Mouse (Mus musculus) heart, adult 2 months (tissue): ENCODE measurements around the gene Kat6b.

Source experiments
- CTCF ChIP-seq: fragments of 200-600 bp; IDR thresholded peaks from 2 replicates; pipeline ENCODE4 v1.8.1; 2022; ENCODE audit warnings: antibody characterized with exemption, mild to moderate bottlenecking, moderate library complexity
- EP300 ChIP-seq: fragments of 200-500 bp; IDR thresholded peaks from 2 replicates; pipeline ENCODE4 v1.6.1; 2011; ENCODE audit warnings: low read depth, low read length, control low read depth; ENCODE audit not compliant: insufficient read depth
- POLR2A ChIP-seq: fragments of 200-500 bp; IDR thresholded peaks from 2 replicates; pipeline ENCODE4 v1.6.1; 2011; ENCODE audit warnings: mild to moderate bottlenecking, low read depth, low read length, control low read depth; ENCODE audit not compliant: insufficient read depth

- no peak for TF ChIP-seq POLR2A
- no peak for TF ChIP-seq CTCF
- TF ChIP-seq EP300: no peak
These were observed 109.0 kb downstream of the Kat6b start for GRCm38 (mm10) chr14:21590205-21590604.
